Mouse (Mus musculus) small intestine, adult 2 months (tissue): ENCODE data around the gene Tsnax. TPM values are rescaled to one million over a fixed set of nuclear protein-coding genes. Genes with fewer than 3 reads are reported as not detected.

Experiments used
- H3K27ac ChIP-seq: fragments of 200-500 bp; 2 replicates; pipeline ENCODE4 v1.5.1; 2012; ENCODE audit warnings: low read depth, low read length, control low read depth, inconsistent platforms; ENCODE audit not compliant: insufficient read depth
- H3K27me3 ChIP-seq: fragments of 200-500 bp; 2 replicates; pipeline ENCODE4 v1.6.1; 2012; ENCODE audit warnings: mild to moderate bottlenecking, moderate library complexity, low read length, inconsistent platforms; ENCODE audit not compliant: control insufficient read depth, insufficient read depth
- H3K36me3 ChIP-seq: fragments of 200-500 bp; 2 replicates; pipeline ENCODE4 v1.6.1; 2012; ENCODE audit warnings: mild to moderate bottlenecking, low read length, control low read depth, inconsistent platforms; ENCODE audit not compliant: control insufficient read depth, insufficient read depth
- H3K4me1 ChIP-seq: fragments of 200-500 bp; 2 replicates; pipeline ENCODE4 v1.6.1; 2012; ENCODE audit warnings: low read length, inconsistent platforms, mixed read lengths; ENCODE audit not compliant: control insufficient read depth, insufficient read depth, insufficient read length
- H3K4me3 ChIP-seq: fragments of 200-500 bp; 2 replicates; pipeline ENCODE4 v1.5.1; 2012; ENCODE audit warnings: low read depth, mild to moderate bottlenecking, control low read depth, inconsistent platforms, low read length, moderate library complexity
- CTCF ChIP-seq: fragments of 200-500 bp; IDR thresholded peaks from 2 replicates; pipeline ENCODE4 v1.5.1; 2012; ENCODE audit warnings: low read depth, mild to moderate bottlenecking, control low read depth, inconsistent platforms, low read length, moderate library complexity, mixed read lengths; ENCODE audit not compliant: insufficient replicate concordance, insufficient read length; ENCODE audit errors: extremely low read depth
- POLR2A ChIP-seq: fragments of 200-500 bp; IDR thresholded peaks from 2 replicates; pipeline ENCODE4 v1.6.1; 2012; ENCODE audit warnings: low read depth, mild to moderate bottlenecking, control low read depth, inconsistent platforms, low read length, moderate library complexity
- WGBS: fragments of 180-500 bp; shearing (Covaris S2); methylation state at CpG from one replicate; pipeline ENCODE4 v1.1.7; 2018; 5-methylcytosine and 5-hydroxymethylcytosine counted together
- polyA plus RNA-seq: library from polyadenylated mRNA; depleted of rRNA; stranded (reverse); fragments of >200 nt; gene quantifications from 2 replicates; pipeline ENCODE4 v1.2.3, GENCODE M21; 2012; rRNA removed

Tsnax gene
- polyA plus RNA-seq, 1 experiment: 12.0 TPM

DNA sequence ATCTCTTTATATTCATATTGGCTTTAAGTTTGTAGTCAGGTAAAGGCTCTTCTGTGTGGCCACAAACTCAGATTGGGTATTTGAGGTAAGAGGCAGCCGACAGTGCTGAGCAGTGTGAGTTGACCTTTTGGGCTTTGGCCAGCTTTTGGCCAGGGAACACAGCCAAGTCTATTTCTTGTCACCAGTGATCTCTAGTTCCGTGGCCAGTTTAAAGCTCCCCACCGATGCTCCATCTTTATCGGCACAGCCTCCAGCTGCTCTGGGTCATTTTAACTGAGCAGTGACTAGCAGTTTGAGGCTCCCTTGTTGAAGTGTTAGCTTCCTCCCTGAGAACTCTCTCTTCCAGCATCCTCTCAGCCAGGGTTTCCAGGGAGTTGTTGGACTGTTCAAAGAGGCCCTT is 70.9 kb downstream of the Tsnax start:
- TF ChIP-seq CTCF (no peak), POLR2A (no peak)
- WGBS: 54% methylated on average over 4 of the region's 4 CpGs
- Histone ChIP-seq H3K4me3 (no peak overlapping the region), H3K27me3 (no peaks in the 10 kb centered on the region), H3K4me1 (peaks cover 12% of the 10 kb centered on the region; the same call in 1 of the 2 replicates), H3K27ac (peak overlapping the region; percentile 27; the same call in 1 of the 2 replicates), H3K36me3 (no peaks in the 10 kb centered on the region)

Other genes with a start within 250 kb of the Tsnax start
- 0.05 and 0.09 TPM in 2 replicates for gene Trim67, start 219.9 kb upstream of the Tsnax start, polyA plus RNA-seq
- gene Gnpat, start 150.0 kb upstream of the Tsnax start, polyA plus RNA-seq: 12.1 and 17.6 TPM in 2 replicates
- gene 2810004N23Rik, start 149.9 kb upstream of the Tsnax start, polyA plus RNA-seq: 3.3 and 5.4 TPM in 2 replicates
- 7.0 and 9.1 TPM in 2 replicates for gene Exoc8, start 115.3 kb upstream of the Tsnax start, polyA plus RNA-seq
- gene Sprtn, start 115.1 kb upstream of the Tsnax start, polyA plus RNA-seq: 4.2 and 9.0 TPM in 2 replicates
- 10.6 and 20.1 TPM in 2 replicates for gene Egln1, start 63.7 kb upstream of the Tsnax start, polyA plus RNA-seq
- gene Disc1, start 41.2 kb downstream of the Tsnax start, polyA plus RNA-seq: 0.28 and 0.32 TPM in 2 replicates